Mouse (Mus musculus) heart, embryonic 11.5 days (tissue): ENCODE measurements around the gene Tecta. TPM values are rescaled to one million over a fixed set of nuclear protein-coding genes. Genes with fewer than 3 reads are reported as not detected.

Source experiments
- ATAC-seq: fragments of 200-750 bp; cut with Nextera tagmentation; replicated peaks from 2 replicates; pipeline ENCODE4 v1.8.0; 2017; ENCODE audit warnings: moderate library complexity; ENCODE audit not compliant: insufficient number of reproducible peaks, low FRiP score, low TSS enrichment
- H3K27ac ChIP-seq: fragments of 300-500 bp; sonication (generic); 2 replicates; pipeline ENCODE4 v1.5.1; 2014; ENCODE audit warnings: mild to moderate bottlenecking, low read depth, low read length
- H3K27me3 ChIP-seq: fragments of 300-500 bp; sonication (generic); 2 replicates; pipeline ENCODE4 v1.6.1; 2014; ENCODE audit warnings: mild to moderate bottlenecking, low read length, mixed read lengths; ENCODE audit not compliant: control insufficient read depth, insufficient read depth
- H3K36me3 ChIP-seq: fragments of 300-500 bp; sonication (generic); 2 replicates; pipeline ENCODE4 v1.6.1; 2014; ENCODE audit warnings: mild to moderate bottlenecking, low read length, moderate library complexity, mixed read lengths; ENCODE audit not compliant: control insufficient read depth, insufficient read depth
- H3K4me1 ChIP-seq: fragments of 300-500 bp; sonication (generic); 2 replicates; pipeline ENCODE4 v1.6.1; 2014; ENCODE audit warnings: low read length; ENCODE audit not compliant: control insufficient read depth, insufficient read depth
- H3K4me2 ChIP-seq: fragments of 300-500 bp; sonication (generic); 2 replicates; pipeline ENCODE4 v1.6.1; 2014; ENCODE audit warnings: mild to moderate bottlenecking, moderate library complexity
- H3K4me3 ChIP-seq: fragments of 300-500 bp; sonication (generic); 2 replicates; pipeline ENCODE4 v1.5.1; 2014; ENCODE audit warnings: low read depth, low read length
- H3K9ac ChIP-seq: fragments of 300-500 bp; sonication (generic); 2 replicates; pipeline ENCODE4 v1.6.1; 2014; ENCODE audit warnings: mild to moderate bottlenecking, low read depth, low read length, moderate library complexity
- H3K9me3 ChIP-seq: fragments of 300-500 bp; sonication (generic); replicated peaks from 2 replicates; pipeline ENCODE4 v1.6.1; 2016; ENCODE audit warnings: low read length; ENCODE audit not compliant: control insufficient read depth
- WGBS: fragments of 180-500 bp; shearing (Covaris S2); extraction: QIAGEN DNeasy Blood & Tissue Kit; methylation state at CpG from one replicate; pipeline ENCODE4 v1.1.7; 2014; ENCODE audit not compliant: insufficient replicate concordance; 5-methylcytosine and 5-hydroxymethylcytosine counted together
- polyA plus RNA-seq: library from polyadenylated mRNA; unstranded; fragments of >200 nt; fragmentation: Nextera tagmentation; extraction: Ambion mirVana; gene quantifications from 2 replicates; pipeline ENCODE4 v1.2.1, GENCODE M21; 2014

Gene Tecta
- polyA plus RNA-seq, 1 experiment from 2014 or later = 0.07 TPM

GRCm38 (mm10) chr9:42382628-42383347 lies 16.9 kb downstream of the Tecta start:
- H3K9me3 ChIP-seq = no peaks in the 10 kb centered on the region
- H3K4me1 ChIP-seq = no peaks in the 10 kb centered on the region
- 77% methylated on average over 8 of the region's 8 CpGs for WGBS
- H3K9ac ChIP-seq = no peak overlapping the region
- no peaks in the 10 kb centered on the region for H3K36me3 ChIP-seq
- H3K4me2 ChIP-seq = no peak overlapping the region
- no peak overlapping the region for H3K4me3 ChIP-seq
- ATAC-seq = no peak
- no peak overlapping the region for H3K27ac ChIP-seq
- H3K27me3 ChIP-seq = no peaks in the 10 kb centered on the region; the same call in 1 of the 2 replicates

DNA sequence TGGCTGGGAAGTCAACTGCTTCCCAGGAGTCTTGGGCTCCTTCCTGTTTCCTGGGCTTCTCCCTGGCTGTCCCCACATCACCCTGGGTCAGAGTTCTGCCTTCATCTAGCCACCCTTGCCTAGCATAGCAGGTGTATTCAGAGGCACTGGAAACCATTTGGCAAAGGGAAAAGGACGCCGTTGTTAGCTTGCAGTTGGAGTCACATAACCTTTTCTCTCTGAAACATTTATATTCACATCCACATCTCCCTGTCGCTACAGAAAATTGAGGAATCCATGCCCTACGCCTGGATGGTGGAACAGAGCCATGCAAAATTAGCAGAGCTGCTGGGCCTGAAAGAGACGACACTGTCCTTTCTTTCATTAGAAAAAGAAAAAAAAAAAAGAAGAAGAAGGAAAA lies 17.7 kb downstream of the Tecta start:
- Histone ChIP-seq H3K27ac (no peak overlapping the region), H3K4me3 (no peak overlapping the region), H3K9me3 (no peaks in the 10 kb centered on the region), H3K4me2 (no peak overlapping the region), H3K4me1 (no peaks in the 10 kb centered on the region), H3K36me3 (no peaks in the 10 kb centered on the region), H3K9ac (no peak overlapping the region), H3K27me3 (no peaks in the 10 kb centered on the region; the same call in 1 of the 2 replicates)
- ATAC-seq = no peak
- 78% methylated on average over 5 of the region's 5 CpGs for WGBS

DNA sequence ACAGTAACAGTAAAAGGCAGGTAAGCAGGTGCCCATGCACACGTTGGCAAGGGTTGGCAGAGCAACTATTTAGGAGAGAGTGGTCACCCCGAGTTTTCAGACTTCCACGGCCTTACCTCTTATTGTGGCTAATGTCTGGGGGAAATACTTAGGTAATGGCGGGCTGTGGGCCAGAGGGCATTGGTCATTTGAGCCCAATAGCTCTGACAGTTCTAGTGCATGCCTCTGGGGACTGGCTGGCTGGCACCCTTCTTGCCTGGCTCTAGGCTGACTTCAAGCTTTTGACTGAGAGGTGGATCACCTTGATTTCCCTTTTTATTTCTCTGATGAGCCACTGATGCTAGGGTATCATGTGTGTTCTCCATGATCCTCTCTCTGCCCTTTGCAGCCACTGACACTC lies 21.7 kb downstream of the Tecta start:
- no peak for ATAC-seq
- H3K27ac ChIP-seq = no peak overlapping the region
- H3K4me3 ChIP-seq = no peak overlapping the region
- H3K9me3 ChIP-seq = no peaks in the 10 kb centered on the region
- H3K36me3 ChIP-seq = no peaks in the 10 kb centered on the region
- no peaks in the 10 kb centered on the region for H3K27me3 ChIP-seq
- H3K4me1 ChIP-seq = no peaks in the 10 kb centered on the region
- 76% methylated on average over 4 of the region's 4 CpGs for WGBS
- no peak overlapping the region for H3K9ac ChIP-seq
- no peak overlapping the region for H3K4me2 ChIP-seq

DNA sequence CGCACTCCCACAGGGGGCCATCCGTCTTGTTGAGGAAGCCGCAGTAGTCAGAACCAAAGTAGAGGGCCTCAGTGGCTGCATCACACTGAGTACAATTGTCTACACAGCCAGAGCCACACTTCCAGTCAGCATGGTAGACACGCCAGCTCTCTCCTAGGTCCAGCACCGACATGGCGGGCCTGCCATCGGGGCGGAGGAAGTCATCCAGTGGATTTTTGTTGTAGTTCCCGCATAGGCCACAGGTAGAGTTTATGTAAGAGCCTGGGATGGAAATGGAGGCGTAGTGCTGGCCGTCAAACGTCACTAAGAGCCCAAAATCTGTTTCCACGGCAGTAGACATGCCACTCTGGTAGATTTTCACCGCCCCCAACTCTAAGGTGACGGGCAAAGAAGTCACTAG lies 22.1 kb downstream of the Tecta start:
- no peaks in the 10 kb centered on the region for H3K36me3 ChIP-seq
- H3K9ac ChIP-seq = no peak overlapping the region
- no peak overlapping the region for H3K4me2 ChIP-seq
- WGBS = 88% methylated on average over 15 of the region's 15 CpGs
- no peak for ATAC-seq
- H3K27me3 ChIP-seq = no peaks in the 10 kb centered on the region
- no peak overlapping the region for H3K4me3 ChIP-seq
- no peaks in the 10 kb centered on the region for H3K9me3 ChIP-seq
- no peak overlapping the region for H3K27ac ChIP-seq
- H3K4me1 ChIP-seq = no peaks in the 10 kb centered on the region

- Histone ChIP-seq H3K4me2 (no peak overlapping the region), H3K4me1 (no peaks in the 10 kb centered on the region), H3K9me3 (no peaks in the 10 kb centered on the region), H3K4me3 (no peak overlapping the region), H3K36me3 (no peaks in the 10 kb centered on the region), H3K27me3 (no peaks in the 10 kb centered on the region), H3K27ac (no peak overlapping the region), H3K9ac (no peak overlapping the region)
- no peak for ATAC-seq
- 52% methylated on average over 6 of the region's 6 CpGs for WGBS
Observed at GRCm38 (mm10) chr9:42371670-42372368, 27.9 kb downstream of the Tecta start.

DNA sequence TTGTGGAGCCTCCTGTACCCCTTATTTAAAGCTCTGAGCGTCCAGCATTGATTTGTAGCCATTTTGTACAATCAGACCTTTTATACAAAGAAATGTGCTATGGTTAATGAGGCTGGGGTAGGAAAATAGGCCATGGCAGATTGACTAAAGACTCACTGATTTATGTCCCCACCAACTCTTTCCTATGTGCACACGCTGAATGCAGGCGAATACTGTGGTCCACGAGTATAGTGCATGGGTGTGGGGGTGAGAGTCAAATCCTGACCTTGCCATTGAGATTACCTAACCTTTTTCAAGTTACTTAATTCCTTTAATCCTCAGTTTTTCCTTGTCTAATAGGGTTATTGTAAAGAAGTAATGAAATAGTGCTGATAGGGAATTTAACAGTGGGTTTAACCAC lies 42.1 kb downstream of the Tecta start:
- H3K36me3 ChIP-seq = no peaks in the 10 kb centered on the region
- no peak overlapping the region for H3K27ac ChIP-seq
- no peaks in the 10 kb centered on the region for H3K4me1 ChIP-seq
- ATAC-seq = no peak
- H3K4me2 ChIP-seq = no peak overlapping the region
- H3K9me3 ChIP-seq = no peaks in the 10 kb centered on the region
- no peak overlapping the region for H3K4me3 ChIP-seq
- H3K27me3 ChIP-seq = no peaks in the 10 kb centered on the region
- no peak overlapping the region for H3K9ac ChIP-seq
- WGBS = 87% methylated on average over 4 of the region's 4 CpGs

GRCm38 (mm10) chr9:42354871-42355270 lies 44.9 kb downstream of the Tecta start:
- Histone ChIP-seq H3K27ac (no peak overlapping the region), H3K27me3 (no peaks in the 10 kb centered on the region), H3K36me3 (no peaks in the 10 kb centered on the region), H3K9me3 (no peaks in the 10 kb centered on the region), H3K4me2 (no peak overlapping the region), H3K4me1 (no peaks in the 10 kb centered on the region), H3K4me3 (no peak overlapping the region), H3K9ac (no peak overlapping the region)
- 65% methylated on average over 1 of the region's 1 CpGs for WGBS
- ATAC-seq = no peak

GRCm38 (mm10) chr9:42349791-42350190 lies 49.9 kb downstream of the Tecta start:
- no peaks in the 10 kb centered on the region for H3K4me1 ChIP-seq
- no peaks in the 10 kb centered on the region for H3K27me3 ChIP-seq
- WGBS = 44% methylated on average over 7 of the region's 7 CpGs
- H3K27ac ChIP-seq = no peak overlapping the region
- H3K36me3 ChIP-seq = no peaks in the 10 kb centered on the region
- H3K4me2 ChIP-seq = no peak overlapping the region
- H3K9ac ChIP-seq = no peak overlapping the region
- no peak overlapping the region for H3K4me3 ChIP-seq
- ATAC-seq = no peak
- H3K9me3 ChIP-seq = no peaks in the 10 kb centered on the region

DNA sequence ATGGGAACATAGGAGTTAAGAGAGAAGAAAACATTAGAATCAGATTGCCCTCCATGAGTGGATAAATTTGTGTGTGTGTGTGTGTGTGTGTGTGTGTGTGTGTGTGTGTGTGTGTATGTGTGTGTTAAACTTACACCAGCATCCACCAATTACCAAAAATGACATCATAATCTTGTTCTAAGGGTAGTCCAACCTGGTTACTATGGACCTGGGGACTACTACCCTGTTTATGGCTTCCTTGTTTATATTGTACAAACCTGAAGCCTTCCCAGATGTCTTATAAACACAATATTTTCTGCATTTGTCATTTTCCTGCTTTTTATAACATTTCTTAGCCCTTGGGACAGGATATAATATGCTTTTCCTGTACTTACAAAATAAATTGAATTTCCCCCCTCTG lies 53.4 kb downstream of the Tecta start:
- Histone ChIP-seq H3K9ac (no peak overlapping the region), H3K4me3 (no peak overlapping the region), H3K27ac (no peak overlapping the region), H3K9me3 (no peaks in the 10 kb centered on the region), H3K4me1 (no peaks in the 10 kb centered on the region), H3K4me2 (no peak overlapping the region), H3K36me3 (no peaks in the 10 kb centered on the region), H3K27me3 (no peaks in the 10 kb centered on the region)
- no peak for ATAC-seq
